Mouse (Mus musculus): ENCODE measurements around the gene Vmn1r119. TPM values are rescaled to one million over a fixed set of nuclear protein-coding genes. Genes with fewer than 3 reads are reported as not detected.
"Not testable (repeated sequence)": the region's sequence is repeated elsewhere in the genome, so short reads cannot be mapped to it uniquely, and the experiment has no call there.

Vmn1r119 gene
- polyA plus RNA-seq (2012; rRNA removed), result not detected in 2 replicates

DNA sequence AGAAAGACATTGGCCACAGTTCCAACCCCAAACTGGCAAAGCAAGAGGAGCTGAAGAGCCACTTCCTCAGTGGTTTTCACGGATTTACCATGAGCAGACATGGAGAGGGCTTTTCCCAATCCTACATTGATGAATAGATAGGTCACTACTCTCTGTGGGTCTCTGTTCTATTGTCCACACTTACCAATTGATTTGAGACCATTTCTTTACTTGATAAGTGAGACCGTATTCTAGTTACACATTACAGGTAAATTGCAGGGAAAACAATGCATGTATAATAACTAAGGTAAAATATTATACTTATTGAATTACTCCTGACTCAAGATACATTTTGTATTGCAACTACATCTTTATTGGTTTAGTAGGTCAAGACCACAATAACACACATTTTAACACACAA is at the start of gene Vmn1r119:
Vmn1r119 (minus strand) TSS at position 101 of the 400 bp plus-strand sequence.
- H3K4me1 ChIP-seq (ENCODE audit: control insufficient read depth, insufficient read depth, low read length); H3K27me3 ChIP-seq (ENCODE audit: control insufficient read depth, insufficient read depth, low read length); H3K4me3 ChIP-seq (replicated peaks; ENCODE audit: insufficient read depth, low read depth, low read length); H3K27ac ChIP-seq (ENCODE audit: insufficient read depth, low read length); DNase-seq: not testable (repeated sequence)
- WGBS, result no CpG with 5 or more reads among the region's 2 CpGs

DNA sequence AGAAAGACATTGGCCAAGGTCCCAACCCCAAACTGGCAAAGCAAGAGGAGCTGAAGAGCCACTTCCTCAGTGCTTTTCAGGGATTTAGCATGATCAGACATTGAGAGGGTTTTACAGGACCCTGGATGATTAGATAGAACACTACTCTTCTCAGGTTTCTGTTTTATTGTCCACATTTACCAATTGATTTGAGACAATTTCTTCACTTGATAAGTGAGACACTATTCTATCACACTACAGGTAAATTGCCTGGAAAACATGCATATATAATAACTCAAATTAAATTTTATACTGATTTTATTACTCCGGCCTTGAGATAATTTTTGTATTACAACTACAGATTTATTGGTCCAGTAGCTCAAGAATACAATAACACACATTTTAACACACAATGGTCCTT is 41.4 kb upstream of the Vmn1r119 start, which contains the start of gene Vmn1r120:
Vmn1r120 (minus strand) TSS at position 101 of the 400 bp plus-strand sequence.
- WGBS, result 75% methylated on average over 1 of the region's 1 CpGs
- not testable (repeated sequence) for H3K27me3 ChIP-seq (ENCODE audit: control insufficient read depth, insufficient read depth, low read length); H3K4me1 ChIP-seq (ENCODE audit: control insufficient read depth, insufficient read depth, low read length); DNase-seq; H3K27ac ChIP-seq (ENCODE audit: insufficient read depth, low read length); H3K4me3 ChIP-seq (replicated peaks; ENCODE audit: insufficient read depth, low read depth, low read length)

Other genes with a start within 250 kb of the Vmn1r119 start
- not detected in 2 replicates for gene Vmn1r112, start 241.3 kb downstream of the Vmn1r119 start, polyA plus RNA-seq (2012; rRNA removed)
- gene Vmn1r113, start 225.2 kb downstream of the Vmn1r119 start, polyA plus RNA-seq (2012; rRNA removed), result not detected in 2 replicates
- gene Vmn1r114, start 200.3 kb downstream of the Vmn1r119 start, polyA plus RNA-seq (2012; rRNA removed), result not detected in 2 replicates
- not detected in 2 replicates for gene Vmn1r115, start 167.5 kb downstream of the Vmn1r119 start, polyA plus RNA-seq (2012; rRNA removed)
- gene Vmn1r116, start 140.2 kb downstream of the Vmn1r119 start, polyA plus RNA-seq (2012; rRNA removed), result not detected in 2 replicates
- not detected in 2 replicates for gene Vmn1r117, start 128.3 kb downstream of the Vmn1r119 start, polyA plus RNA-seq (2012; rRNA removed)
- gene Vmn1r118, start 100.1 kb downstream of the Vmn1r119 start, polyA plus RNA-seq (2012; rRNA removed), result not detected in 2 replicates
- gene Vmn1r120, start 41.3 kb upstream of the Vmn1r119 start, polyA plus RNA-seq (2012; rRNA removed), result not detected in 2 replicates
- not detected in 2 replicates for gene Vmn1r121, start 86.1 kb upstream of the Vmn1r119 start, polyA plus RNA-seq (2012; rRNA removed)
- not detected in 2 replicates for gene Vmn1r122, start 121.7 kb upstream of the Vmn1r119 start, polyA plus RNA-seq (2012; rRNA removed)
- not detected in 2 replicates for gene Vmn1r123, start 149.7 kb upstream of the Vmn1r119 start, polyA plus RNA-seq (2012; rRNA removed)
- gene Gm5157, start 178.0 kb upstream of the Vmn1r119 start, polyA plus RNA-seq (2012; rRNA removed), result not detected in 2 replicates
- gene Vmn1r124, start 248.2 kb upstream of the Vmn1r119 start, polyA plus RNA-seq (2012; rRNA removed), result not detected in 2 replicates

All from cerebellum, adult 2 months (tissue).